Mouse (Mus musculus): ENCODE measurements around the gene Treml4.

DNA sequence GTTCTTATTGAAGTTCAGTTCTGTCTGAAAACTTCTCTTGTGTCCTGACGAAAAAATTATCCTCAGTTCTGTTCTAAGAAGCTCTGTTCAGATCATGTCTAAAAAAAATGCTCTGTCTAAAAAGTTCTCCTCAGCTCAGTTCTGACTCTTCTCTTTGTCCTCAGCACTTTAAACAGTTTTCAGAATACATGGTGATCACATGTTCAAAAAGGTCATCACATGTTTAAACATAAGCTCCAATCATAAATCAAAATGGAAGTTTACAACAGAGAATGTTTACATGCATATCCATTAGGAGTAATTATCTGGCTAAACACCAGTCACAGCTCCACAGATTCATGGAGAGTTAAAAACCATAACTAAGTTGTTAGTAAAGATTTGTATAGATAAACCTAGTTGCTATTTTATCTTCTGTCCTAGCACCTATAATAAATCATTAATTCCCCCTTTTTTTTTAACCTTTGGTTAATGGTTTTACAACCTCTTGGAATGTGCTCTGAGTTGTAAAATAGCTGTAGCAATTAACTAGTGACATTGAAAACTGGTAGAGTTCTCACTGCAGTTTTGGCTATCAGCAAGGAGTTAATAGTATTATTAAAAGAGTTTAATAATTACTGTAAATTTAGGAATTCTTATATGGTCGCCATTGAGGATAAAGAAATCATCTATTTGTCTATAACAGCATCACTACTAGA is 2.7 kb downstream of the Treml4 start:
- TF ChIP-seq POLR2A (IDR thresholded peaks at IDR 0.05; ENCODE audit: control insufficient read depth, low read depth, low read length): no peak
- no peak for TF ChIP-seq CTCF (IDR thresholded peaks at IDR 0.05; ENCODE audit: control insufficient read depth, insufficient read depth, insufficient replicate concordance, low read depth, low read length)
